Mouse (Mus musculus) left cerebral cortex, postnatal 10 days (tissue): ENCODE measurements around the gene Sema4d. TPM values are rescaled to one million over a fixed set of nuclear protein-coding genes. Genes with fewer than 3 reads are reported as not detected.

Source experiments
- DNase-seq, 2 experiments: peaks; one replicate each; pipeline ENCODE4 v3.0.0; 2021 to 2022; ENCODE audit warnings: low spot score in 2 of 2, mixed read lengths in 1 of 2; ENCODE audit errors: extremely low spot score in 1 of 2
- intact Hi-C: fragments of 180-260 bp; cut with DNase I; formaldehyde crosslinking; loops from one replicate; pipeline ENCODE4 v1.15.1; 2025
- total RNA-seq, 2 experiments: library from RNA; stranded (reverse); gene quantifications; 2 replicates each; pipeline ENCODE4 v1.2.3; 2021

Gene Sema4d
- total RNA-seq, 2 experiments from 2014 or later = 66.1 to 77.0 TPM

GRCm38 (mm10) chr13:51739713-51740112, 53.8 kb downstream of the Sema4d start:
- intact Hi-C loops = loop anchor here (5.0 kb wide), 1 partner anchor 53 kb away; the partner anchor contains the start of gene Sema4d
- DNase-seq = no peak

GRCm38 (mm10) chr13:51738531-51739117, 54.9 kb downstream of the Sema4d start:
- intact Hi-C loops = loop anchor here (5.0 kb wide), 1 partner anchor 54 kb away; the partner anchor contains the start of gene Sema4d
- no peak for DNase-seq

GRCm38 (mm10) chr13:51737949-51738513, 55.5 kb downstream of the Sema4d start:
- intact Hi-C loops = loop anchor here (5.0 kb wide), 1 partner anchor 54 kb away; the partner anchor contains the start of gene Sema4d
- DNase-seq = no peak

- intact Hi-C loops = loop anchor here (5.0 kb wide), 1 partner anchor 55 kb away; the partner anchor contains the start of gene Sema4d
- no peak for DNase-seq
These were observed 56.3 kb downstream of the Sema4d start for GRCm38 (mm10) chr13:51737033-51737948.

GRCm38 (mm10) chr13:51736007-51736911, 57.3 kb downstream of the Sema4d start:
- no peak for DNase-seq
- intact Hi-C loops = loop anchor here (5.0 kb wide), 1 partner anchor 56 kb away; the partner anchor contains the start of gene Sema4d

GRCm38 (mm10) chr13:51734556-51734955, 59.0 kb downstream of the Sema4d start:
- no peak for DNase-seq
- intact Hi-C loops = no loop called here

GRCm38 (mm10) chr13:51732097-51732664, 61.4 kb downstream of the Sema4d start:
- intact Hi-C loops = no loop called here
- no peak for DNase-seq

- DNase-seq = no peak
- intact Hi-C loops = no loop called here
These were observed 62.1 kb downstream of the Sema4d start for GRCm38 (mm10) chr13:51731474-51731873.

- intact Hi-C loops = no loop called here
- DNase-seq = no peak
These were observed 63.6 kb downstream of the Sema4d start for GRCm38 (mm10) chr13:51729887-51730361.

GRCm38 (mm10) chr13:51727364-51727763, 66.2 kb downstream of the Sema4d start:
- intact Hi-C loops = no loop called here

GRCm38 (mm10) chr13:51725926-51726574, 67.5 kb downstream of the Sema4d start:
- no peak for DNase-seq
- intact Hi-C loops = no loop called here

More at GRCm38 (mm10) chr13:51727364-51727763, 66.2 kb downstream of the Sema4d start:
- DNase-seq = peak in 1 of 2 experiments; percentile 59

- intact Hi-C loops = no loop called here
These were observed 68.1 kb downstream of the Sema4d start for GRCm38 (mm10) chr13:51725446-51725845.

GRCm38 (mm10) chr13:51724566-51724965, 69.0 kb downstream of the Sema4d start:
- intact Hi-C loops = no loop called here
- DNase-seq = no peak

More at GRCm38 (mm10) chr13:51725446-51725845, 68.1 kb downstream of the Sema4d start:
- no peak for DNase-seq

GRCm38 (mm10) chr13:51723114-51723513, 70.4 kb downstream of the Sema4d start:
- intact Hi-C loops = no loop called here
- DNase-seq = no peak

- intact Hi-C loops = no loop called here
- DNase-seq = no peak
These were observed 73.0 kb downstream of the Sema4d start for GRCm38 (mm10) chr13:51720556-51720955.

- intact Hi-C loops = no loop called here
- no peak for DNase-seq
These were observed 74.3 kb downstream of the Sema4d start for GRCm38 (mm10) chr13:51719256-51719655.
